Mouse (Mus musculus) ES-Bruce4 (cell line): Measurements from ENCODE around the gene Hist1h2br.
"Not testable (repeated sequence)": the region's sequence is repeated elsewhere in the genome, so short reads cannot be mapped to it uniquely, and the experiment has no call there.

Experiments
- CTCF ChIP-seq: IDR thresholded peaks from one replicate; pipeline ENCODE4 v1.8.1; 2011; ENCODE audit warnings: low read depth, low read length
- EP300 ChIP-seq: IDR thresholded peaks from 2 replicates; pipeline ENCODE4 v1.6.1; 2011; ENCODE audit warnings: low read depth, low read length; ENCODE audit not compliant: insufficient read depth

GRCm38 (mm10) chr13:21811539-21811938 is 22.0 kb upstream of the Hist1h2br start, which contains the start of gene Hist1h4m:
- TF ChIP-seq CTCF, EP300: not testable (repeated sequence)
